Mouse (Mus musculus) CH12.LX (cell line): ENCODE measurements at regions not wholly inside any gene's neighbourhood (a gene's known extent, or its start where the extent isn't known, plus 50 kb on each side); places are given as distances from the start of the nearest gene placed in this dataset.

ENCODE experiments used
- CHD2 ChIP-seq: IDR thresholded peaks from 2 replicates; pipeline ENCODE4 v1.6.1; 2011; ENCODE audit warnings: low read length, improper control_type of control experiment
- CTCF ChIP-seq, 2 experiments: IDR thresholded peaks in 1 of 2; conservative IDR thresholded peaks in 1 of 2; 2 replicates each; pipeline ENCODE4 v1.5.1; 2011 to 2012; ENCODE audit warnings: low read depth in 2 of 2, low read length in 2 of 2, improper control_type of control experiment in 1 of 2, inconsistent platforms in 1 of 2, mild to moderate bottlenecking in 1 of 2, moderate library complexity in 1 of 2
- NELFE ChIP-seq: IDR thresholded peaks from 2 replicates; pipeline ENCODE4 v1.6.1; 2011; ENCODE audit warnings: low read depth, low read length, improper control_type of control experiment
- POLR2A ChIP-seq: IDR thresholded peaks from 2 replicates; pipeline ENCODE4 v1.6.1; 2011; ENCODE audit warnings: low read depth, mild to moderate bottlenecking, improper control_type of control experiment, low read length
- TCF12 ChIP-seq: IDR thresholded peaks from 2 replicates; pipeline ENCODE4 v1.6.1; 2014; ENCODE audit warnings: low read depth, mild to moderate bottlenecking, inconsistent platforms, low read length, improper control_type of control experiment
- ZNF384 ChIP-seq: IDR thresholded peaks from 2 replicates; pipeline ENCODE4 v1.6.1; 2012; ENCODE audit warnings: low read depth, low read length, improper control_type of control experiment, inconsistent platforms

DNA sequence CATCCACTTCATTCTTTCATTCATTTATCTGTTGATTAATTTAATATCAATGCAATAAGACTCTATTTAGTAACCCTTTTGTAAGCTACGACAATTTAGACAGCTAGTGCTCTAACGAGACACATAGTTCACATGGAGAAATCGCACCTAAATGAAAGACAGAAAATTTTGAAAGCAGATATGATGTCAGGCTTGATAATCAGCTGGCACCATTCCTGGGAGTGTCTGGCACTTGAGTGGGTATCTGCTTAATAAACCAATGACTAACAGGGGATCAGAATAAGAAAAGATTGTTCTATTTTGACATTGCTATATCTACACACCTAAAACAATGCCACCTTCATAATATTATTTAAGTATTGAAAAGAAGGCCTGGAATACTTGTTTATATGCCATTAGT is 467.4 kb upstream of the Etaa1 start:
- TF ChIP-seq NELFE: no peak
- TF ChIP-seq ZNF384: no peak
- no peak for TF ChIP-seq CHD2
- TF ChIP-seq POLR2A: no peak
- TF ChIP-seq CTCF (conservative IDR thresholded peaks at IDR 0.05 in 1 of 2, IDR thresholded peaks at IDR 0.05 in 1 of 2; ENCODE audit: low read depth in 2 of 2, low read length in 2 of 2): no peak
- TF ChIP-seq TCF12: no peak
